Mouse (Mus musculus): ENCODE measurements around the gene Wdr95. TPM values are rescaled to one million over a fixed set of nuclear protein-coding genes. Genes with fewer than 3 reads are reported as not detected.

Wdr95 gene
- polyA plus RNA-seq, 1 experiment = 0.29 TPM

- H3K36me3 ChIP-seq (ENCODE audit: control insufficient read depth, insufficient read depth) = peaks cover 92% of the 10 kb centered on the region
- H3K4me3 ChIP-seq (ENCODE audit: insufficient read depth, poor library complexity, severe bottlenecking) = no peak overlapping the region
- peaks cover 29% of the 10 kb centered on the region for H3K79me3 ChIP-seq (ENCODE audit: low read depth)
- no peak overlapping the region for H3ac ChIP-seq (ENCODE audit: control insufficient read depth, insufficient read length, low read depth)
- TF ChIP-seq USF1 (IDR thresholded peaks at IDR 0.05; ENCODE audit: low read depth) (no peak), FOSL1 (IDR thresholded peaks at IDR 0.05; ENCODE audit: insufficient read depth, low read length, poor library complexity, severe bottlenecking) (peak; percentile 68)
- H3K79me2 ChIP-seq (ENCODE audit: control insufficient read depth, insufficient read depth) = peaks cover 77% of the 10 kb centered on the region
- no peaks in the 10 kb centered on the region for H3K27me3 ChIP-seq (ENCODE audit: control insufficient read depth, insufficient read depth, insufficient read length)
These were observed 95.6 kb downstream of the Wdr95 start for GRCm38 (mm10) chr5:149623815-149624675.

DNA sequence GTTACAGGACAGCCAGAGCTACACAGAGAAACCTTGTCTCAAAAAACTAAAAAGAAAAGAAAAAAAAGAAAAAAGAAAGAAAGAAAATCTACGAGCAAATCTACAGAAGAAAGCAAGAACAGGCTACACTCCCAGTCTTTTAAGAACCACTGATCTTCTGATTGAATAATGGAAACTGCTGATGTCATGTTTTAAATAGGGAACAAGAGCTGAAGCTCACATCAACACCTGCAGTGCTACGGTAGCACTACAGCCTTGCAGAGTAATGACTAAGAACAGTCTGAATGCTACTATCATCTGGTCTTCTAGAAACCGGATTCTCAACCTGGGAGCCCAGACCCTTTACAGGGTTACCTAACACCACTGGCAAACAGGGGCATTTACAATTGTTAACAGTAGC is 97.1 kb downstream of the Wdr95 start:
- Histone ChIP-seq H3K4me3 (ENCODE audit: insufficient read depth, poor library complexity, severe bottlenecking) (no peak overlapping the region), H3K79me2 (ENCODE audit: control insufficient read depth, insufficient read depth) (peaks cover 91% of the 10 kb centered on the region), H3ac (ENCODE audit: control insufficient read depth, insufficient read length, low read depth) (no peak overlapping the region), H3K36me3 (ENCODE audit: control insufficient read depth, insufficient read depth) (peaks cover 94% of the 10 kb centered on the region), H3K27me3 (ENCODE audit: control insufficient read depth, insufficient read depth, insufficient read length) (no peaks in the 10 kb centered on the region), H3K79me3 (ENCODE audit: low read depth) (peaks cover 31% of the 10 kb centered on the region)
- TF ChIP-seq MAX (IDR thresholded peaks at IDR 0.05) (no peak), CEBPB (IDR thresholded peaks at IDR 0.05; ENCODE audit: low read depth) (no peak), USF1 (IDR thresholded peaks at IDR 0.05; ENCODE audit: low read depth) (no peak), FOSL1 (IDR thresholded peaks at IDR 0.05; ENCODE audit: insufficient read depth, low read length, poor library complexity, severe bottlenecking) (no peak), MYOD1 (IDR thresholded peaks at IDR 0.05; ENCODE audit: control insufficient read depth, insufficient read length, low read depth) (no peak), MYOG (IDR thresholded peaks at IDR 0.05; ENCODE audit: control insufficient read depth, extremely low read depth, insufficient read length) (no peak)

DNA sequence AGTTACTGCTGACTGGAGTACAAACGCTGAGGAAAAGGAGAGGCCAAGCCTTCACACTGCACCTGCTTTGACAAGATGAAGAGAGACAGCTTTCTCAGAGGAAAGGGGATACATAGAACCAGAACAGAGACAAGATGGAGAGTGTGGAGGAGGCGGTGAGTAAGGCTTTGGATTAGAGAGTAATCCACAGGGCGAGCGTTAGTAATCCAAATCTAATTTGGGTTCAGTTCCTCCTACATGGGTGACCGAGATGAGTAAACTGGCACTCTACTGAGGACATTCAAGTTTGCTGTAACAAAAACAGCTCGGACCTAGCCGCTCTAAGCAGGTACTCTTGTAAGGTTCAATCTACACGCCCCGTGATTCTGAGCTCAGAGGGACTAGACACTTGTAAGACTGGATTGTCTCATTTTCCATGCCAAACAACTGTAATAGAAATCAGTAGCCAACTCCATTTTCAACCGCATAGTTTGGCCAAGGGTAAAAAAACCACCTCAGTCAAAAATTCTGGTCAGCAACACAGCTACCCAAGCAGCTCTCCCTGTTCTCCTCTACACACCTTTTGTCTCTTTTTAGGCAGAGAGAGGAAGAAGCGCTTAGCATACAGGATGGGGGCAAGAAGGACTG is 106.0 kb downstream of the Wdr95 start:
- H3K27me3 ChIP-seq (ENCODE audit: control insufficient read depth, insufficient read depth, insufficient read length) = no peaks in the 10 kb centered on the region
- H3K79me2 ChIP-seq (ENCODE audit: control insufficient read depth, insufficient read depth) = peaks cover 64% of the 10 kb centered on the region
- peaks cover 56% of the 10 kb centered on the region for H3K36me3 ChIP-seq (ENCODE audit: control insufficient read depth, insufficient read depth)
- H3K79me3 ChIP-seq (ENCODE audit: low read depth) = peaks cover 40% of the 10 kb centered on the region
- peak overlapping the region; percentile 51 for H3ac ChIP-seq (ENCODE audit: control insufficient read depth, insufficient read length, low read depth)
- TF ChIP-seq CEBPB (IDR thresholded peaks at IDR 0.05; ENCODE audit: low read depth) = no peak
- TF ChIP-seq MYOG (IDR thresholded peaks at IDR 0.05; ENCODE audit: control insufficient read depth, extremely low read depth, insufficient read length) = no peak
- no peak for TF ChIP-seq FOSL1 (IDR thresholded peaks at IDR 0.05; ENCODE audit: insufficient read depth, low read length, poor library complexity, severe bottlenecking)
- TF ChIP-seq USF1 (IDR thresholded peaks at IDR 0.05; ENCODE audit: low read depth) = no peak
- peak overlapping the region; percentile 93 for H3K4me3 ChIP-seq (ENCODE audit: insufficient read depth, poor library complexity, severe bottlenecking)

DNA sequence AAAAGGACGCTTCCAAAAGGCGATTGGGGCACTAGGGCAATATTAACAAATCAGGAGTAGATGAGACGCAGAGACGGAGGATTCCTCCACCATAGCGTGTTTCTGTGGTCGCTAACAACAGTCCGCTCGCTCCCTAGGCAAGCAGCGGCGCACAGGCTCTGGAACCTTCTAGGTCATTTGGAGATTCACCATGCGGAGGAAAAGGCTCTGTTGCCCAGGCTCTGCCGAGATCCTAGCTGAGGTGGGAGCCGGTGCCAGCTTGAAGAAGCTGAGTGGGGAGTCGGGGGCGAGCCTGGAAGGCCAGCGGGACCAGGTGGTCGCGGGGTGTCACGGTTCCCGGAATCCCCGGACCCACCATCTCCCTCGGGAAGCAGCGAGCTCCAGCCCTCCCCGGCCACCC is 107.1 kb downstream of the Wdr95 start:
- H3K36me3 ChIP-seq (ENCODE audit: control insufficient read depth, insufficient read depth) = peaks cover 46% of the 10 kb centered on the region
- H3K4me3 ChIP-seq (ENCODE audit: insufficient read depth, poor library complexity, severe bottlenecking) = peak overlapping the region; percentile 93
- H3K27me3 ChIP-seq (ENCODE audit: control insufficient read depth, insufficient read depth, insufficient read length) = no peaks in the 10 kb centered on the region

DNA sequence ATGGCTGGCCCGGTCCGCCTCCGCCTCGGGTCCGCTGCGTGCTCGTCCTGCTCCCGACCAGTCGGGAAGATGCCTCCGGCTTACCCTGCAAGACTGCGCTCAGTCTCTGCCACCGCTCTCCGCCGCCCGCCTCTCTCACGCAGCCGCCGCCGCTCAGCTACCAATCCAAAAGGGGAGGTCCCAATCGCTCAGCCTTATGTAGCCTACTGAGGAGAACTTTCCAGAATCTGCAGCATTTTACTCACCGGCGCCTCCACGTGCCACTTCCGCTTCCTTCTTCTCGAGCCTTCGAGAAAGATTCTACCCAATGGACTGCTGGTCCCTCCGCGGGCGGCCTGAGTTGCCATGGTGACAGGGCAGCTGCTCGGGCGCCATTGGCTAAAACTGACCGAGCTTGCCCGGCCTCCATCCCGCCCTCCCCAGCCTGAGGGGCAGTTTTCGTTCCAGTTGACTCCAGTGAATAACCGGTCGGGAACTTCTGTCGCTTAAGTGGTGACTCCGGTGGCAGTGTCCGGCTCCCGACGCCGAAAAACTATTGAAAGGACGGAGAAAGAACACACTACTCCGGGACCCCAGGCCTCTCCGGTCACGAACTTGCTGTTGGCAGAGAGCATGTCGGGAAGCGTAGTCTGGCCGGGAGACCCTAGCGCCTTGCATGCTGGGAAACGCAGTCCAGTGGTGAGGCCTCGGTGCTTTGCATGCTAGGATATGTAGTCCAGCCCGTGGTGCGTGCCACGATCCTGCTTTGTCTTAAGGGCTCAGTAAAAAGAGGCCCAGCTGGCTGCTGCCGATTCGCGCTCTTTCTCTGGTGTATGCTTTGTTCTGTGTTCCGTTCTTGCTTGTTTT is 107.8 kb downstream of the Wdr95 start, which contains the start of gene Hsph1:
Hsph1 (minus strand) TSS at position 302 of the 846 bp plus-strand sequence.
- peaks cover 48% of the 10 kb centered on the region for H3K79me2 ChIP-seq (ENCODE audit: control insufficient read depth, insufficient read depth)

More for the DNA sequence above, 107.1 kb downstream of the Wdr95 start:
- Histone ChIP-seq H3K79me3 (ENCODE audit: low read depth) (peaks cover 39% of the 10 kb centered on the region), H3K79me2 (ENCODE audit: control insufficient read depth, insufficient read depth) (peaks cover 55% of the 10 kb centered on the region), H3ac (ENCODE audit: control insufficient read depth, insufficient read length, low read depth) (peak overlapping the region; percentile 94)
- TF ChIP-seq USF1 (IDR thresholded peaks at IDR 0.05; ENCODE audit: low read depth) (no peak), FOSL1 (IDR thresholded peaks at IDR 0.05; ENCODE audit: insufficient read depth, low read length, poor library complexity, severe bottlenecking) (no peak), CEBPB (IDR thresholded peaks at IDR 0.05; ENCODE audit: low read depth) (no peak), MYOG (IDR thresholded peaks at IDR 0.05; ENCODE audit: control insufficient read depth, extremely low read depth, insufficient read length) (no peak), MAX (IDR thresholded peaks at IDR 0.05) (no peak), MYOD1 (IDR thresholded peaks at IDR 0.05; ENCODE audit: control insufficient read depth, insufficient read length, low read depth) (no peak), CTCF (IDR thresholded peaks at IDR 0.05; ENCODE audit: control insufficient read depth, insufficient read depth, insufficient read length) (no peak)

More for the DNA sequence above, 107.8 kb downstream of the Wdr95 start, which contains the start of gene Hsph1:
- TF ChIP-seq USF1 (IDR thresholded peaks at IDR 0.05; ENCODE audit: low read depth) = peak; percentile 76
- TF ChIP-seq CTCF (IDR thresholded peaks at IDR 0.05; ENCODE audit: control insufficient read depth, insufficient read depth, insufficient read length) = no peak
- TF ChIP-seq MAX (IDR thresholded peaks at IDR 0.05) = peak; percentile 89
- Histone ChIP-seq H3K4me3 (ENCODE audit: insufficient read depth, poor library complexity, severe bottlenecking) (peak within 1 kb of the TSS; percentile 93), H3K36me3 (ENCODE audit: control insufficient read depth, insufficient read depth) (peaks cover 38% of the 10 kb centered on the region), H3K79me3 (ENCODE audit: low read depth) (peaks cover 39% of the 10 kb centered on the region), H3K27me3 (ENCODE audit: control insufficient read depth, insufficient read depth, insufficient read length) (no peaks in the 10 kb centered on the region), H3ac (ENCODE audit: control insufficient read depth, insufficient read length, low read depth) (peak within 1 kb of the TSS; percentile 94)
